Mouse (Mus musculus) CH12.LX (cell line): Measurements from ENCODE around the gene Ssh2. TPM values are rescaled to one million over a fixed set of nuclear protein-coding genes. Genes with fewer than 3 reads are reported as not detected.

Experiments used
- DNase-seq: peaks from one replicate; pipeline ENCODE4 v3.0.0-alpha.2; 2013; ENCODE audit errors: extremely low read depth
- H3K27ac ChIP-seq: 2 replicates; pipeline ENCODE4 v1.5.1; 2012; ENCODE audit warnings: low read depth, mild to moderate bottlenecking, control low read depth, moderate library complexity; ENCODE audit not compliant: insufficient read depth
- H3K27me3 ChIP-seq: replicated peaks from 2 replicates; pipeline ENCODE3; 2012; ENCODE audit warnings: inconsistent platforms
- H3K36me3 ChIP-seq, 2 experiments: replicated peaks in 1 of 2; 2 replicates each; pipeline versions ENCODE3 to v1.6.1; 2012; ENCODE audit warnings: inconsistent platforms in 1 of 2, low read length in 1 of 2, mild to moderate bottlenecking in 1 of 2, mixed read lengths in 1 of 2, moderate library complexity in 1 of 2; ENCODE audit not compliant: control insufficient read depth in 1 of 2, insufficient read depth in 1 of 2
- H3K4me1 ChIP-seq, 2 experiments: 2 replicates each; pipeline ENCODE4 v1.6.1; 2012; ENCODE audit warnings: inconsistent platforms in 1 of 2, moderate library complexity in 1 of 2; ENCODE audit not compliant: insufficient read depth in 2 of 2, control insufficient read depth in 1 of 2
- H3K4me2 ChIP-seq: 2 replicates; pipeline ENCODE4 v1.6.1; 2012; ENCODE audit warnings: low read depth, mild to moderate bottlenecking, control low read depth; ENCODE audit not compliant: poor library complexity, insufficient read depth, severe bottlenecking
- H3K4me3 ChIP-seq, 3 experiments: fragments of 150-350 bp in 1 of 3; sonication (generic) in 1 of 3; replicated peaks in 1 of 3; 2 replicates each; pipeline versions ENCODE3 to v1.5.1; 2011 to 2012; ENCODE audit warnings: low read depth in 2 of 3, low read length in 2 of 3, mild to moderate bottlenecking in 2 of 3, moderate library complexity in 2 of 3, control low read depth in 1 of 3, improper control_type of control experiment in 1 of 3, inconsistent platforms in 1 of 3, mixed read lengths in 1 of 3; ENCODE audit not compliant: poor library complexity in 1 of 3
- H3K79me2 ChIP-seq: replicated peaks from 2 replicates; pipeline ENCODE4 v1.6.1; 2012; ENCODE audit warnings: mild to moderate bottlenecking, moderate library complexity; ENCODE audit not compliant: control insufficient read depth, poor library complexity, insufficient read depth, severe bottlenecking; ENCODE audit errors: extremely low read depth
- H3K9ac ChIP-seq: 2 replicates; pipeline ENCODE4 v1.6.1; 2012; ENCODE audit warnings: low read depth, mild to moderate bottlenecking, control low read depth, moderate library complexity; ENCODE audit not compliant: insufficient read depth
- H3K9me3 ChIP-seq: replicated peaks from 2 replicates; pipeline ENCODE3; 2012; ENCODE audit warnings: low read length, inconsistent platforms, mixed read lengths
- BHLHE40 ChIP-seq: IDR thresholded peaks from 2 replicates; pipeline ENCODE4 v1.6.1; 2011; ENCODE audit warnings: mild to moderate bottlenecking, low read depth, low read length, improper control_type of control experiment
- CHD1 ChIP-seq: IDR thresholded peaks from 2 replicates; pipeline ENCODE4 v1.6.1; 2012; ENCODE audit warnings: low read depth, low read length, improper control_type of control experiment, inconsistent platforms
- CTCF ChIP-seq, 2 experiments: IDR thresholded peaks in 1 of 2; conservative IDR thresholded peaks in 1 of 2; 2 replicates each; pipeline ENCODE4 v1.5.1; 2011 to 2012; ENCODE audit warnings: low read depth in 2 of 2, low read length in 2 of 2, improper control_type of control experiment in 1 of 2, inconsistent platforms in 1 of 2, mild to moderate bottlenecking in 1 of 2, moderate library complexity in 1 of 2
- EP300 ChIP-seq: IDR thresholded peaks from 2 replicates; pipeline ENCODE4 v1.6.1; 2011; ENCODE audit warnings: low read length, improper control_type of control experiment
- ETS1 ChIP-seq: conservative IDR thresholded peaks from 2 replicates; pipeline ENCODE4 v1.6.1; 2012; ENCODE audit warnings: low read depth, mild to moderate bottlenecking, inconsistent platforms, low read length, improper control_type of control experiment, moderate library complexity
- GABPA ChIP-seq: IDR thresholded peaks from 2 replicates; pipeline ENCODE4 v1.6.1; 2012; ENCODE audit warnings: low read depth, low read length, improper control_type of control experiment, inconsistent platforms; ENCODE audit not compliant: insufficient replicate concordance
- IRF4 ChIP-seq: IDR thresholded peaks from 2 replicates; pipeline ENCODE4 v1.6.1; 2014; ENCODE audit warnings: low read depth, mild to moderate bottlenecking, inconsistent platforms, low read length, improper control_type of control experiment
- JUN ChIP-seq: IDR thresholded peaks from 2 replicates; pipeline ENCODE4 v1.6.1; 2011; ENCODE audit warnings: low read depth, mild to moderate bottlenecking, low read length, improper control_type of control experiment, moderate library complexity; ENCODE audit not compliant: insufficient read depth
- MAX ChIP-seq: IDR thresholded peaks from 2 replicates; pipeline ENCODE4 v1.6.1; 2011; ENCODE audit warnings: low read length, improper control_type of control experiment
- MAZ ChIP-seq: IDR thresholded peaks from 2 replicates; pipeline ENCODE4 v1.6.1; 2012; ENCODE audit warnings: low read depth, mild to moderate bottlenecking, inconsistent platforms, low read length, improper control_type of control experiment, moderate library complexity
- MEF2A ChIP-seq: IDR thresholded peaks from 2 replicates; pipeline ENCODE4 v1.6.1; 2014; ENCODE audit warnings: low read depth, mild to moderate bottlenecking, inconsistent platforms, low read length, improper control_type of control experiment, borderline replicate concordance
- MXI1 ChIP-seq: IDR thresholded peaks from 2 replicates; pipeline ENCODE4 v1.6.1; 2011; ENCODE audit warnings: mild to moderate bottlenecking, low read depth, low read length, improper control_type of control experiment
- MYC ChIP-seq: IDR thresholded peaks from 2 replicates; pipeline ENCODE4 v1.6.1; 2011; ENCODE audit warnings: low read depth, mild to moderate bottlenecking, improper control_type of control experiment, low read length
- NELFE ChIP-seq: IDR thresholded peaks from 2 replicates; pipeline ENCODE4 v1.6.1; 2011; ENCODE audit warnings: low read depth, low read length, improper control_type of control experiment
- NRF1 ChIP-seq: IDR thresholded peaks from 2 replicates; pipeline ENCODE4 v1.6.1; 2014; ENCODE audit warnings: low read depth, mild to moderate bottlenecking, inconsistent platforms, low read length, improper control_type of control experiment, moderate library complexity
- POLR2A ChIP-seq: IDR thresholded peaks from 2 replicates; pipeline ENCODE4 v1.6.1; 2011; ENCODE audit warnings: low read depth, mild to moderate bottlenecking, improper control_type of control experiment, low read length
- RAD21 ChIP-seq: IDR thresholded peaks from 2 replicates; pipeline ENCODE4 v1.6.1; 2011; ENCODE audit warnings: low read depth, mild to moderate bottlenecking, low read length, improper control_type of control experiment, moderate library complexity
- SIN3A ChIP-seq: IDR thresholded peaks from 2 replicates; pipeline ENCODE4 v1.6.1; 2012; ENCODE audit warnings: low read length, improper control_type of control experiment, inconsistent platforms
- SMC3 ChIP-seq: IDR thresholded peaks from 2 replicates; pipeline ENCODE4 v1.6.1; 2011; ENCODE audit warnings: low read depth, low read length, improper control_type of control experiment
- TBP ChIP-seq: conservative IDR thresholded peaks from 2 replicates; pipeline ENCODE4 v1.6.1; 2011; ENCODE audit warnings: low read depth, low read length, improper control_type of control experiment
- USF1 ChIP-seq: IDR thresholded peaks from 2 replicates; pipeline ENCODE4 v1.6.1; 2014; ENCODE audit warnings: low read depth, mild to moderate bottlenecking, inconsistent platforms, low read length, improper control_type of control experiment
- ZC3H11A ChIP-seq: IDR thresholded peaks from 2 replicates; pipeline ENCODE4 v1.6.1; 2012; ENCODE audit warnings: low read depth, mild to moderate bottlenecking, inconsistent platforms, low read length, improper control_type of control experiment
- ZMIZ1 ChIP-seq: IDR thresholded peaks from 2 replicates; pipeline ENCODE4 v1.6.1; 2012; ENCODE audit warnings: low read depth, mild to moderate bottlenecking, inconsistent platforms, low read length, improper control_type of control experiment
- dilution Hi-C: fragments of 300-500 bp; cut with MboI; formaldehyde crosslinking; loops from 2 replicates; pipeline ENCODE4 v1.14.3; 2020; ENCODE audit warnings: low sequenced_read_pairs; ENCODE audit not compliant: extremely low pct_unique_long_range_greater_than_20kb, extremely low pct_ligation_motif_present
- in situ Hi-C: fragments of 300-500 bp; cut with MboI; formaldehyde crosslinking; loops from 3 replicates; pipeline ENCODE4 v1.14.3; 2019; ENCODE audit warnings: low sequenced_read_pairs, low pct_ligation_motif_present, low pct_unique_long_range_greater_than_20kb, mixed read lengths
- polyA plus RNA-seq: library from polyadenylated mRNA; unstranded; fragments of >175 nt; gene quantifications from 2 replicates; pipeline ENCODE4 v1.2.1, GENCODE M21; 2012; ENCODE audit warnings: low read depth; ENCODE audit not compliant: insufficient read length
- total RNA-seq, 2 experiments: library from RNA; depleted of rRNA; stranded (reverse); fragments of 300-350 nt in 1 of 2; fragments of >200 nt in 1 of 2; gene quantifications; 2 replicates each; pipeline ENCODE4 v1.2.3; 2012 to 2014

Gene Ssh2
- total and polyA plus RNA-seq, 3 experiments, result 5.9 to 14.6 (median 6.3) TPM

- H3K9ac ChIP-seq, result no peak overlapping the region
Observed at GRCm38 (mm10) chr11:77498261-77499139, 282.4 kb downstream of the Ssh2 start.

GRCm38 (mm10) chr11:77499354-77499753, 283.3 kb downstream of the Ssh2 start:
- Histone ChIP-seq H3K4me3 (no peak overlapping the region), H3K4me2 (no peak overlapping the region), H3K27me3 (no peaks in the 10 kb centered on the region), H3K27ac (no peak overlapping the region)
- dilution Hi-C loops, result no loop called here
- no peak for DNase-seq
- TF ChIP-seq TBP, result no peak
- TF ChIP-seq MAZ, result no peak
- TF ChIP-seq MYC, result no peak
- no peak for TF ChIP-seq SMC3
- no peak for TF ChIP-seq ZMIZ1
- TF ChIP-seq SIN3A, result no peak
- TF ChIP-seq RAD21, result no peak
- no peak for TF ChIP-seq CHD1
- no peak for TF ChIP-seq IRF4
- TF ChIP-seq JUN, result no peak
- no peak for TF ChIP-seq GABPA
- TF ChIP-seq ETS1, result no peak
- no peak for TF ChIP-seq MXI1
- no peak for TF ChIP-seq ZC3H11A
- no peak for TF ChIP-seq POLR2A
- TF ChIP-seq, all 38 proteins: peak for 0
- in situ Hi-C loops, result loop anchor here (5.0 kb wide), 1 partner anchor 123 kb away; no protein-coding TSS in a partner anchor
- H3K4me1 ChIP-seq, result peaks cover 19 to 52% of the 10 kb centered on the region in 2 experiments
- H3K79me2 ChIP-seq, result peaks cover 23% of the 10 kb centered on the region
- no peak overlapping the region for H3K9ac ChIP-seq
- no peaks in the 10 kb centered on the region for H3K9me3 ChIP-seq
- peaks cover 39 to 81% of the 10 kb centered on the region in 2 experiments for H3K36me3 ChIP-seq

More at GRCm38 (mm10) chr11:77498261-77499139, 282.4 kb downstream of the Ssh2 start:
- H3K27ac ChIP-seq, result no peak overlapping the region
- in situ Hi-C loops (loop anchor here (5.0 kb wide), 1 partner anchor 124 kb away; no protein-coding TSS in a partner anchor), dilution Hi-C loops (no loop called here)
- DNase-seq, result no peak
- no peaks in the 10 kb centered on the region for H3K27me3 ChIP-seq
- H3K9me3 ChIP-seq, result no peaks in the 10 kb centered on the region
- H3K4me3 ChIP-seq, result no peak overlapping the region
- TF ChIP-seq MAZ (no peak), USF1 (no peak), MXI1 (no peak), ETS1 (no peak), MAX (no peak), SIN3A (no peak), NELFE (no peak), RAD21 (no peak), BHLHE40 (no peak), NRF1 (no peak), CHD1 (no peak), CTCF (conservative IDR thresholded peaks at IDR 0.05 in 1 of 2, IDR thresholded peaks at IDR 0.05 in 1 of 2; ENCODE audit: low read depth in 2 of 2, low read length in 2 of 2) (no peak), EP300 (no peak), MEF2A (no peak)
- H3K79me2 ChIP-seq, result peaks cover 31% of the 10 kb centered on the region
- H3K4me1 ChIP-seq, result peaks cover 19 to 54% of the 10 kb centered on the region in 2 experiments
- peaks cover 32 to 73% of the 10 kb centered on the region in 2 experiments for H3K36me3 ChIP-seq
- no peak overlapping the region for H3K4me2 ChIP-seq
